Mouse (Mus musculus): ENCODE results near the gene Pnkp. TPM values are rescaled to one million over a fixed set of nuclear protein-coding genes. Genes with fewer than 3 reads are reported as not detected.
"Not testable (repeated sequence)": the region's sequence is repeated elsewhere in the genome, so short reads cannot be mapped to it uniquely, and the experiment has no call there.

Gene Pnkp
- total RNA-seq, 2 experiments from 2014 or later, result 19.6 to 19.9 TPM

DNA sequence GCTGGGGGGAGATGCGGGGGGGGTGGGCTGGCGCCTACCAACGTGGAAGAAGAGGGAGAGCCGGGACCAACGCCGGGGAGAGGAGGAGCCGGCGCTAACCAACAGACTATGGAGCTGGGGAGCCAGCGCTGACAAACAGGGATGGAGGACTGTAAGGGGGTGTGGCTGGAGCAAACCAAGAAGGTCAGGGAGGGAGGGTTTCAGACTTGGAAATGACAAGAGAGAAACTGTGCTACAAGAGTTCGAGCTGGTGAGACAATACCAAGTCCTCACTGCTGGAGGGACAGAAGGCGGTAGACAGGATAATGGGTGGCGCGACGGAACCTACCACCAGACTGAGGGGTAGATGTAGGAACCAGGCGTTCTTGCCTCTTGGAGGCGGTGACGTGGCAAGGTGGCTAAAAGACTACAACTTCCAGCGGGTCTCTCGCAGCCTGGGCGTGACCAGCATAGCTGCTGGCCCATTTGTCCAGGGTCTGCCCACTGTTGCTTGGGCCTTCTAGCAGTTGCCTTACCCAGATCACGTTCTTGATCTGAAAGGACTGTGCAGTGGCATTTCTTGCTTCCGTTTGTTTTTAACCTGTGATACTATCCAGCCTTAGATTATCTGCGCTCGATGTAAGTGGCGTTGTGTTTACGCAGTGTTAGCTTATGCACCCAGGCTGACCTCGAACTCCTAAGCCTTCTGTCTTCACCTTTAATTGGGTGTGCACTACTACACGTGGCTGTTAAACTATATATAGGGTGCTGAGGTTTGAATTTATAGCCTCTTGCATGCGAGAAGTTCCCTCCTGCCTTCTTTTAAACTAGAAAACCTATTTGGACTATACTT, 13.0 kb downstream of the Pnkp start, which contains the start of gene Ptov1:
Gene Ptov1 (minus strand): TSS at position 92 of the 832 bp plus-strand sequence.
- DNase-seq, result peak; percentile 93

DNA sequence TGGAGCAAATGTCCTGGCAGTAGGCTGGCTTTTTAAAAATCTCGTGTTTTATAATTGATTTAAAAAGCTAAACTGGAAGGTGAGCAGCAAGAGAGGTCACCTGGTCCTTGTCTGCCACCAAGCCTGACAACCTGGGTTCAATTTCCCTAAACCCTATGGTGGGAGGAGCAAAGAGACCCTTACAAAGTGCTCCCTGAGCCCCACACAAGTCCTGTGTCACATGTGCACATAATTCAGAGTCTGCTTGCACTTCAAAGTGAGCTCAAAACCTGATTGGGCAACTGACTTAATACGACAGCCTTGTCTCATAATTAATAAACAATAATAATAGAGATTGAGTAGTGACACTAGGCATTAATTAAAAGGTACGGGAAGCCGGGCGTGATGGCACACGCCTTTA, 13.7 kb downstream of the Pnkp start:
- DNase-seq, result no peak

DNA sequence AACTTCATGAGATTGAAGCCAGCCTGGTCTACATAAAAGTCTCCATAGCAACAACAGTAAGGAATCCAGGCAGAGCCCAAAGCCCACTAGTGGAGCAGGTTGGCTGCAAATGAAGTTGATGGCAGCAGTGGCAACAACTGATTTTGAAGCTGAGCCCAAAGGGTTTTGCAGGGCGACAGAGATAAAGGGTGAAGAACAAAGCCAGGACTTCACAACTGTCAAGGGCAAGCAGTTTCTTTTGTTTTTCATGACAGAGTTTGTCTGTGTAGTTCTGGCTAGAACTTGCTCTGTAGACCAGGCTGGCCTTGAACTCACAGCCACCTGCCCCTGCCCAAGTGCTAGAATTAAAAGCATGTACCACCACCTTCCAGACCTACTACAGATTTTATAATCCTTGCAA, 14.2 kb downstream of the Pnkp start:
- no peak for DNase-seq

DNA sequence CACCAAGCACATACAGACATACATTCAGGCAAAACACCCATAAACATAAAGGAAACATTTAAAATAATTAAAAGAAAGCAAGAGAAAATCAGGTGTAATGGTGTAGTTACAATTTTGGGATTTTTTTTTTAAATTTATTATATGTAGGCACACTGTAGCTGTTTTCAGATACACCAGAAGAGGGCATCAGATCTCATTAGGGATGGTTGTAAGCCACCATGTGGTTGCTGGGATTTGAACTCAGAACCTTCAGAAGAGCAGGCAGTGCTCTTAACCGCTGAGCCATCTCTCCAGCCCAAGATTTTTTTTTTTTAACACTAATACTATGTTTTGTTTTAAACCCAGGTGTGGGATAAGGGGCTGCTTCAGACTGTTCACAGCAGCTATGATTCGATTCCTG, 14.8 kb downstream of the Pnkp start:
- not testable (repeated sequence) for DNase-seq

DNA sequence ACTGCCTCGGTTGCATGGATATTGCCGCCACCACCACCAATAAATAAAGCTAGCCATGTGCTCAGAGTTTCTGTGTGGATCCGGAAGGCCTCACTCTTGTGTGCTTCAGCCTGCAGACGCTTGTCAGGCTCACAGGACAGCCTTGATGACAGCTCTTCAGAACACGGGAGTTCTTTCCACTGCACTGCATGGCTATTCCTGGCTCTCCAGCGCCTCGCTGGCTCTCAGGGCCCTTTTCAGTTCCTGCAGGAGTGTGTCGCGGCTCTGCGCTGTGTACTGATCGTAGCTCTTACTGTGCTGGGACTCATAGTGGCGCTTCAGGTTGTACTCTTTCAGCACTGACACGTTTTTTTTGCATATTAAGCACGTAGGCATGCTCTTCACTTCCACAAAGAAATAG, 20.9 kb downstream of the Pnkp start:
- DNase-seq, result peak; percentile 60

DNA sequence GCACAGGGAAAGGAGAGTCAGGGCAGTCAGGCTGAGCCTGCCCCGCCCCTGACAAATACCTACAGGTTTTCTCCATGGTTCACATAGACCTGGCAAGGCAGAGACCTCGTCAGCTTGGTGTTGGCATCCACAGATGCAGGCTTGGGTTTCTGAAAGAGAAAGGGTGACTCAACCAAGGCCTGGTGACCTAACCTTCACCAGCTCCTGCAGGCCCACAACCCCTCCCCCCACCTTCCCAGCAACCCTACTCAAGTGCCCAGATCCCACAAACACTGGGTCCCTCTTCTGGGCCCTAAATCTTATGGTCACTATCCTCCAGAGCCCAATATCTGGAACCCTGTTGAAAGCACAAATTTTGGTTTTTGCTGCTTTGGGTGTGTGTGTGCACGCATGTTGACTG, 26.1 kb downstream of the Pnkp start:
- no peak for DNase-seq

DNA sequence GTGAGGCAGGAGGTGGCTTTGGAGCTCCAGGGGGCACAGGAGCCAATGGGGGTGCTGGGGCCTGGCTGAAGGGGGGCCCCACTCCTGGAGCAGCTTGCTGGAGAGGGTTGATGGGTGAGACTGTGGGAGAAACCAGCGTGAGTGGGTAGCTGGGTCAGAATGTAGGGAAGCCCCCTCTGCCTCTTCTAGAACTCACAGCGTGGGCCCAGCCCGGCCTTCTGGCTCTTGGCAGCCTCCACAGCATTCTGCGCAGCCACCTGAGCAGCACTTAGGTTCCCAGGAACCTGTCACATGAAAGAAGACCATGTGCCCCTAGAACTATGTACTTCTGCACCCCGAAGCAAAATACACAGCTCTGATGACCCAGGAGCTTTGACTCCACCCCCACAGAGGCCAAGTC, 27.7 kb downstream of the Pnkp start:
- DNase-seq, result no peak

DNA sequence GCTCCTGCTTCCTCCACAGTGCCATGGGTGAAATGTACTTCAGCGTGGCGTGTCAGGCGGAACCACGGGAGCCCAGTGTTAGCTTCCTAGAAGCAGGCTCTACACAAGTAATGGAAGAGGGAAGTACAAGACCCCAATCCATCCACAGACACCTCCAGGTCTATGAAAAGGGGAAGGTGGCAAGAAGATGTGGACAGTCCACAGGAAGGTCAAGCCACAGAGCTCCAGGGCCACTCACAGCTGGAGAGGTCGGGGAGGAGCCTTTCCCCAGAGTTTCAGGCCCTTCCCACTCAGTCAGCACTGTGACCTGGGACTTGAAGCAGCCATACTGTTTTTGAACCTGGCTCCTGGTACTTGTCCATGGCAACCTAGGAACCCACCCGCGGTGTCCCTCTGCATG, 30.0 kb downstream of the Pnkp start:
- no peak for DNase-seq

DNA sequence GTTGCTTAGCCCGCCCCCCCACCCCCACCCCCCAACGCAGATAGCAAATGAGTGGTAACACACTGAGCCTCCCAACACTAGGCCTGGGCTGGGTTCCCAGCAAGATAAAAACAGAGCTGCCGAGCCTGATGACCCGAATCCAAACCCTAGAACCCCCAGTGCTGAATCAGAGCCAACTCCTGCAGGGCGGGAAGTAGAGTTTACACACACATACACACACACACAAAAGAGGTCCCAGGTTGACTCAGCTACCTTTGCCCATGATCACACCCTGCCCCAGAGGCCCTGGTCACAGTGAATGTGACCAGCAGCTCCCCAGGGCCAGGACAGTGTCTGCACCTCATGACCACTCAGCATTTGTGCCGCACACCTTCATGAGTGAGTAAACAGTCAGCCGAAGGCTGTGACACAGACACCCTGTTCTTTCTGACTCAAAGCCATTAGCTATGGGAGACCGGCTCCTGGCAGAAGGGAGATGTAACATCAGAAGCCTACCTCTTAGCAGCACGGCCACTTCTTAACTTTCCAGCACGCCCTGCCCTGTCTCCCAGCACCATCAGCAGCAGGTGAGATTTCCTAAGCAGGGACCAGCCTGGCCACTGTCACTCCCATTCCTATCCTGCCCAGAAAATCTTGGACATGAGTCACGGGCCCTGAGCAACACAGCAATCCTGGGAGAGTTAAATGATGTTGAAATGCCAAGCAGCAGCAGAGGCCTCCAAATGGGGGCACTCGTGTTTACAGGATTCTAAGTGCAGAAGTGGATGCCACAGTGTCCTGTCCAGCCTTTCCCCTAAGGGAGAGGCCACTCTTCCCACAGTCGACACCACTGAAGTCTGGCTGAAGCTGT, 31.5 kb downstream of the Pnkp start:
- peak; percentile 66 for DNase-seq

DNA sequence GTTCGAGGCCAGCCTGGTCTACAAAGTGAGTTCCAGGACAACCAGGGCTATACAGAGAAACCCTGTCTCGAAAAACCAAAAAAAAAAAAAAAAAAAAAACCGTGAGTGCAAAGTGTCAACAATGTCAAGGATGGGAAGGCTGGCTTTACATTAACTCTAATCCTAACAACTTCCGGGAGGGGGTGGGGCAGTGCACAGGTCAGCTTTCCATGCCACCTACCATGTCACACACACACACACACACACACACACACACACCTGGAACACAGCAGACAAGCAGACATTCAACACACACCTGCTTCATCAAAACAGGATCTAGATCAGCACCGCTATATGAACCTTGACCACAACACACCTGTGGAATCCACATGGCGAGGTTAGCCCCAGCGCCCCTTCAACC, 33.2 kb downstream of the Pnkp start:
- no peak for DNase-seq

DNA sequence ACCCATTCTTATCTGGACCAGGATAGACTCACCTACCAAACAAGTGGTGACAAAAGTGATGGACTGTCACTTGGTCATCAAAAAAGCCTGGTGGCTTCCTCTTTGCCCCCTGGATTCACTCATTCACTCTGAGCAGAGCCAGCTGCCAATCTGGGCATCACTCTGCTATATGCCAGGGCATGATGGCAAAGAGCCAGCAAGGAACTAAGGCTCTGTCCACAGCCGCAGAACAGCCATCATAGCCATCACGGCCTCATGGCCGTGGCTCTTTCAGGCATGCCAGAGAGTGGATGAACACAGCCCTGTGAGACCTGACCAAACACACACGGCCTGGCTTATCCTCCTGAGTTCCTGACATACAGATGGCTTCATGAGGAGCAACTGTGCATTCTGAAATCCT, 33.8 kb downstream of the Pnkp start:
- no peak for DNase-seq

DNA sequence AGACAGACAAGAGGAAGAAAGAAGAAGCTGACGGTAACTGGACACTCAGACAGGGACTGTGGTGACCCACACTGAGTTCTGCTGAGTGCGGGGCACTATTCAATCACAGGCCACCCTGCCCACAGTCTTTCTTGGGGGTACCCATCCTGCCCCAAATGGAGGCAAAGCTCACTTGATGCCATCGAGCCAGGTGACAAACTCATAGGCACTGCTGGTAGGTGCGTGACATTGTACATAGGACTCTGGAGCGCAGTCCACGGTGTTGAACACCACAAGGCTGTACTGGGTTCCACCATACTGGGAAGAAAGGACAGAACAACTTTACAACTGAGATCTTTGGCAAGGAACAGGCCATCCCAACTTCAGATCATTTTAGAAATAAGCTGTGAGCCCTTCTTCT, 34.7 kb downstream of the Pnkp start:
- DNase-seq, result no peak

DNA sequence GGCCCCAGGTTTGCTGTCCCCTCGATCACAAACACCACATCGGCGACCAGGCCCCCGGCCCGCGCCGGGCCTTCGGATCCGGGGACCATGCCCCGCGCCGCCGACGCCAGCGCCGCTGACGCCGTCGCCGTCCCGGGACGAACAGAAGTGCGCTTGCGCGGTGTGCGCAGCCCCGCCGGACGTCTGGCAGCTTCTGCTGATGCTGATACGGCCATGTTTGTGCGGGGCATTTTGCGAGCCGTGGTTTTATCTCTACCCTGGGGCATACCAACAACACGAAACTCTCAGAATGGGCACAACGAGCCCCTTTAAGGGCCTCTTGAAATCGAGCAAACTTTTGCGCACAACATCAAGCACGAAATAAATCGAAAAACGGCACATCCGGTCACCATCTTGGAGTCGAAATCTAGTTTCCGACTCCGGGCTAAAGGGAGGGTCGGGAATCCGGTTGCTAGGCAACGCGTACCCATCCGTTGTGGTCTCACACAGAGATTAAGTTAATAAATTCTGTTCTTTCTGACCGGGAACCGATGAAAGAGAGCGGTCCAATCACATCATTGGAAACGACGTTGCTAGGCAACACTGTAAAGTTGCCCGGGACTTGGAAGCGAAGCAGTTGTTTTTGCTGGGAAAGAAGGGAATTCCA, 35.5 kb downstream of the Pnkp start, which contains the start of gene Med25:
Gene Med25 (minus strand): TSS at position 437 of the 646 bp plus-strand sequence.
- peak; percentile 91 for DNase-seq

DNA sequence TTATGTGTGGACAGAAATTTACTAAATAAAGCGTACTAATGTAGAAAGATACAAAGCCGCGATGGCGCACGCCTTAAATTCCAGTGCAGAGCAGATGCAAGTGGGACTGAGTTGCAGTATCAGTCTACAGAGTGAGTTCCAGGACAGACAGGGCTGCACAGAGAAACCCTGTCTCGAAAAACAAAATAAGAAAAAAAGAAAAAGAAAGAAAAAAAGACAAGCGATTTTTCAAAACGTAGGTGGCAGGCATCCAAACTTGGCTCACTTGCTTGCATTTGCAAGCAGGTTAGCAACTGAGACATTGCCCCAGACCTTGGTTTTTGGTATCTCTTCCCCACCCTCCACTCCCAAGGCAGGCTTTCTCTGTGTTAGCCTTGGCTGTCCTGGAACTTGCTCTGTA, 36.3 kb downstream of the Pnkp start:
- no peak for DNase-seq

DNA sequence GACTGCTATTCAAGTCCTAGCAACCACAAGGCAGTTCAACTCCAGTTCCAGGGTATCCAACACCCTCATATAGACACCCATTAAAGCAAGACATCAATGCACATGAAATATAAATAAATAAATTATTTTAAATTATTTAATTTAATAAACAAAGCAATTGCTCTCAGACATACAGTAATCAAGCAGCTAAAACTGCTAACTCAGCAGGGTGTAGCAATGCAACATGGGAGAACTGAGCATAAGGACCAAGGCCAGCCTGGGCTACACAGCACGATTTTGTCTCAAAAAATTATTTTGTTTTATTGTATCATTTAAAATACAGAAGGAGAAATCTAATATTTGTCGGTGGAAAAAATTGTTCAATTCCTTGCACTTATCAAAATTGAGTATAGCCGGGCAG, 37.2 kb downstream of the Pnkp start:
- no peak for DNase-seq

DNA sequence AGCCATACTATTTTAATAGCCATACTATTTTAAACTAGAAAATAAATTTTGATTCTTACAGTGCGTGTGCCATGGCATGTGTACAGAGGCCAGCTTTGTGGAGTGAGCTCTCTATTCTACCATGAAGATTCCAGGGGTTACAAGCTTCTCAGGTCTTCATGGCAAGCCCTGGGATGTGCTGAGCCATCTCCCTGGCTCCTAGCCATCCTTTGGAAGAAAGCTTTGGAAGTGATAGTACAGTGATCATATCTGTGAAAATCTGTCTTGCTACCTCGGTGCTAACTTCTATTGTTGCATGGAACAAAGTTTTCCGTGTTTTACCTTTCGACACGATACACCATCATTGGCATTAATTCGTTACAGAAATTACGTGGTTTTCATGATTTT, 38.3 kb downstream of the Pnkp start:
- no peak for DNase-seq

DNA sequence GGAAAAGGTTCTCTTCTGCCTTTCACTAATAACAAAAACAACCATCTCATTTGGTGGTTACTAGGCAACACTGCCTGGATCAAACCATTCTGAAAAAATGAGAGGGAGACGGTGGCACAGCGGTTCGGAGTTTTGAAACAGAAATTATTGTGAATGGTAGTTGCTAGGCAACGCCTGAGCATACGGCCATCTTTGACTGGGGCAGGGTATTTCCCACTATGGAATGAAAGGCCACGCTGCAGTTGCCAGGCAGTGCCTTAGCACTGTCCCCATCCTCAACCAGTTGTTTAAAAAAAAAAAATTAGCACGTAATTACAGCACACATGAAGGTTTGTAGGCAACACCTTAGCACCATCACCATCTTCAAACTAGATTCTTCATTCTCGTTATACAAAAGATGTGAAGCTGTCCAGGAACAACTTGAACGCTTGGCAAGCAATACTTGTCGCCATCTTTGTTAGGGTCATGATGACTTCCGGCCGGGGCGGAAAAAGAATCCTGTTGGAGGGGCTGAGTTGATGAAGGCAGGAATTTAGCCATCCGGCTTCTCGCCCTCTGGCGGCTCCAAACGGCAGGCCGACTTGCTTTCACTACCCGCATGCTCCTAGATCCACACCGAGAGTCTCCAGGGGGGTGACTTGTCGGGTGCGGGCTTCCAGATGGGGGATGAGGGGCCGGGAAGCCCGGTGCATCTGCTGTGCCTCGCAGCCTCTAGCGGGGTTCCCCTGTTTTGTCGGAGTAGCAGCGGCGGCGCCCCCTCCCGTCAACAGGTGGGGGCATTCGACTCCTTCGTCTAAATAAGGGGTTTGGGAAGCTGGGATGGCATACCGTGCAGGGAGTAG, 38.9 kb downstream of the Pnkp start, which contains the start of gene Fuz:
Gene Fuz (plus strand): TSS at position 487 of the 842 bp plus-strand sequence.
- peak; percentile 92 for DNase-seq

DNA sequence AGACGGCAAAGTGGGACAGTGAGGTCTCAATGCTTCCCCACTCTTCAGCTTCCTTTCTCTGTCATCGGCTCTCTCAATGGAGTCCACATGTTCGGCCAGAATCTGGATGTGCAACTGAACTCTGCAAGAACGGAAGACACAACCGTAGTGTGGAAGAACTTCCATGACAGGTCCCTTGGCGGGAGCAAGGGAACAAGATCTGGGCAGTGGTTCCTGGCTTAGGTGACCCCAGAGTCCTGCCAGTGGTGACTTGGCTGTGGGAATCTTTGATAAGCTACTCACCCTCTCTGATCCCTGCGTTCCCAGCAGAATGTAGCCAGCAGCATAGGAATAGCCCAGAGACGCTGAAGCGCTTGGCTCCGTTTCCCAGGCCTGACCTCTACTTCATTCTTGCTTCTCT, 39.6 kb downstream of the Pnkp start:
- no peak for DNase-seq

DNA sequence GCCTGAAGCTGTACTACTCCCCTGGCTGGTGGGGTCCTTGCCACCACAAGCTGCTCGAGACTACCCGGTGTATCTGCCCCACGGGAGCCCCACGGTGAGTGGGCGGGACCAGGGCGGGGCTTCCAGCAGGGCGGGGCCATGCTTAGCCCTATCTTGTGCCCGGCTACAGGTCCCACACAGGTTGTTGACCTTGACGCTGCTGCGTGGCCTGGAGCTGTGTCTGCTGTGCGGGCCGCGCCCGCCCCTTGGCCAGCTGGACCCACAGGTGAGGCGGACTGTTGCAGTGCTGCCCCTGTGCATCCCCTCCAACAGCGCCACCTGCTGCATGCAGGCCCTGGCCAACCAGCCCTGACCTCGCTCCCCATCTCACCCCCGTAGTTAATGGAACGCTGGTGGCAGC, 41.7 kb downstream of the Pnkp start:
- DNase-seq, result peak; percentile 55

DNA sequence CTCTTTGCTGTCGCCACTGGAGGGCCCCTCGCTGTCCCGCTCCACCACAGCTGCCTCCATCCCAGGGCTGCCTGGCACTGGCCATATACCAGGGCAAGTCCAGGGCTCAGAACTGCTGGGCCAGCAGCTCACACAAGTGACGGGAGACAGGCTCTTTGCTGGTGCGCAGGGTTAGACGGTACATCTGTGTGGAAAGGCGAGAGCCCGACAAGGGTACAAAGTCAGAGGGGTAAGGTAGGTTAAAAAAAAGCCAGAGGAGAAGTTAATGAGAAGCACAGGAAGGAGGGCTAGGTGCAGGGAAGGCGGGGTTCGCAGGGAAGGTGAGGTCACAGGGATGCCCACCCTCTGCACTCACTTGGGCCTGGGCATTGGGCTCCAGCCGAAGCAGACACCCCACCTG, 43.7 kb downstream of the Pnkp start:
- DNase-seq, result no peak

DNA sequence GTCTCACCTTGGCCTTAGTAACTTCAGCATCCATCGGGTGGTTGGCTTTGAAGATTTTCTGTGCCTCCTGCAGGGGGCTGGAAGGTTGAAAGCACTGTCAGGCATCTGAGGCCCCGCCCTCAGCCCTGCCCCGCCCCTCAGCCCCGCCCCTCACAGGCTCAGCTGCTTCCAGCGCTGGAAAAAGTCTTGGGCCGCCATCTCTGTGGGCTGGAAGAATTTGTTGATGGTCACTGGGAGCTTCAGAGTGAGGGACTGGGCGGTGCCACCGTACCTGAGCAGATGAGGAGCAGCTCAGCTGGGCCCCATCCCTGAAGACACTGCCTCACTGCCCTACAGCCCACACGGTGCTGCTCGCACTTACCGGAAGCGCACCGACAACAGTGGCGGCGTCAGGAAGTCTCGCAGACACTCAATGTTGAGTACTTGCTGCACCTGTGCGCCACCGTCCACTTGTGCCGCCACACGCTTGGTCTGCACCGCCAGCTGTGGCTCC, 44.3 kb downstream of the Pnkp start:
- peak; percentile 44 for DNase-seq

DNA sequence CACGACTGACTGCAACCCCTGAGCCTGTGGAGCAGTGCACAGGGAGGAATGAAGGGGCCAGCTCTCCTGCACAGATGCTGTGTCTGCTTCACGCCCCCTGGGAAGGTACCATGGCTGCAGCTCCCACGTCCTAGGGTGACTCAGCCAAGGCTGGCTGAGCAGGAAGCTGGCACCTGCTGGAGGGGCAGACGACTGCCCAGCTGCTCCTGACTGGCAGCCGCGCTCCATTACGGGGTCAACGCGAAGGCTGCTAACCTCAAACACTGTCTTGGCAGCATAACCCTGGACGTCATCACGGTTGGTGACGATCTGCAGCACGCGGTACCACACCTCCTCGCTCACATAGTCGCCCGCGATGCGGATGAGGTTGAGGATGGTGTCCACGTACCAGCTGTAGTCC, 48.5 kb downstream of the Pnkp start:
- no peak for DNase-seq
